Mouse (Mus musculus) MEL (cell line): ENCODE measurements around the gene Gamt. TPM values are rescaled to one million over a fixed set of nuclear protein-coding genes. Genes with fewer than 3 reads are reported as not detected.

Experiments
- DNase-seq: peaks from one replicate; pipeline ENCODE4 v3.0.0; 2011; ENCODE audit warnings: low read depth, low spot score
- H3K27ac ChIP-seq: 2 replicates; pipeline ENCODE4 v1.5.1; 2012; ENCODE audit warnings: low read depth, mild to moderate bottlenecking, control low read depth, low read length, moderate library complexity; ENCODE audit not compliant: control insufficient read depth
- H3K27me3 ChIP-seq, 2 experiments: fragments of 150-350 bp in 1 of 2; sonication (generic) in 1 of 2; 2 replicates each; pipeline ENCODE4 v1.6.1; 2012; ENCODE audit warnings: low read length in 2 of 2, mild to moderate bottlenecking in 2 of 2, improper control_type of control experiment in 1 of 2, moderate library complexity in 1 of 2; ENCODE audit not compliant: insufficient read depth in 2 of 2, control insufficient read depth in 1 of 2
- H3K36me3 ChIP-seq, 2 experiments: 2 replicates each; pipeline ENCODE4 v1.6.1; 2012 to 2014; ENCODE audit warnings: low read length in 2 of 2, improper control_type of control experiment in 1 of 2, inconsistent platforms in 1 of 2, mild to moderate bottlenecking in 1 of 2; ENCODE audit not compliant: insufficient read depth in 2 of 2, control insufficient read depth in 1 of 2
- H3K4me1 ChIP-seq, 2 experiments: fragments of 150-350 bp in 1 of 2; sonication (generic) in 1 of 2; 2 replicates each; pipeline ENCODE4 v1.6.1; 2012; ENCODE audit warnings: low read length in 2 of 2, improper control_type of control experiment in 1 of 2, mild to moderate bottlenecking in 1 of 2; ENCODE audit not compliant: insufficient read depth in 2 of 2, control insufficient read depth in 1 of 2
- H3K4me3 ChIP-seq, 2 experiments: fragments of 150-350 bp in 1 of 2; sonication (generic) in 1 of 2; 2 replicates each; pipeline ENCODE4 v1.5.1; 2012; ENCODE audit warnings: low read depth in 2 of 2, low read length in 2 of 2, mild to moderate bottlenecking in 2 of 2, moderate library complexity in 2 of 2, control low read depth in 1 of 2, improper control_type of control experiment in 1 of 2; ENCODE audit not compliant: control insufficient read depth in 1 of 2, insufficient read depth in 1 of 2
- H3K79me2 ChIP-seq: 2 replicates; pipeline ENCODE4 v1.6.1; 2012; ENCODE audit warnings: mild to moderate bottlenecking, low read length, moderate library complexity; ENCODE audit not compliant: control insufficient read depth, poor library complexity, insufficient read depth
- H3K9ac ChIP-seq: 2 replicates; pipeline ENCODE4 v1.6.1; 2012; ENCODE audit warnings: low read depth, mild to moderate bottlenecking, control low read depth, low read length, moderate library complexity; ENCODE audit not compliant: control insufficient read depth, poor library complexity, severe bottlenecking
- H3K9me3 ChIP-seq: fragments of 150-350 bp; sonication (generic); replicated peaks from 2 replicates; pipeline ENCODE4 v1.6.1; 2012; ENCODE audit warnings: mild to moderate bottlenecking, low read length, improper control_type of control experiment, moderate library complexity; ENCODE audit not compliant: insufficient read depth
- CHD1 ChIP-seq: IDR thresholded peaks from 2 replicates; pipeline ENCODE4 v1.6.1; 2012; ENCODE audit warnings: low read depth, mild to moderate bottlenecking, inconsistent platforms, low read length, improper control_type of control experiment
- CHD2 ChIP-seq: IDR thresholded peaks from 2 replicates; pipeline ENCODE4 v1.6.1; 2011; ENCODE audit warnings: low read length, improper control_type of control experiment
- CTCF ChIP-seq, 3 experiments: IDR thresholded peaks in 2 of 3; conservative IDR thresholded peaks in 1 of 3; 2 replicates each; pipeline ENCODE4 v1.5.1; 2011 to 2012; ENCODE audit warnings: low read length in 3 of 3, low read depth in 2 of 3, mild to moderate bottlenecking in 2 of 3, improper control_type of control experiment in 1 of 3, inconsistent platforms in 1 of 3, mixed read lengths in 1 of 3, moderate library complexity in 1 of 3; ENCODE audit not compliant: control insufficient read depth in 1 of 3, insufficient read depth in 1 of 3, poor library complexity in 1 of 3, severe bottlenecking in 1 of 3
- E2F4 ChIP-seq: IDR thresholded peaks from 2 replicates; pipeline ENCODE4 v1.6.1; 2011; ENCODE audit warnings: low read depth, low read length, improper control_type of control experiment, borderline replicate concordance
- ETS1 ChIP-seq: IDR thresholded peaks from 2 replicates; pipeline ENCODE4 v1.6.1; 2012; ENCODE audit warnings: low read depth, mild to moderate bottlenecking, inconsistent platforms, low read length, improper control_type of control experiment, moderate library complexity
- GATA1 ChIP-seq: IDR thresholded peaks from 2 replicates; pipeline ENCODE4 v1.6.1; 2011; ENCODE audit warnings: low read depth, low read length, improper control_type of control experiment
- HCFC1 ChIP-seq: IDR thresholded peaks from 2 replicates; pipeline ENCODE4 v1.6.1; 2012; ENCODE audit warnings: low read depth, mild to moderate bottlenecking, inconsistent platforms, low read length, improper control_type of control experiment, moderate library complexity
- MAFK ChIP-seq: IDR thresholded peaks from 2 replicates; pipeline ENCODE4 v1.6.1; 2011; ENCODE audit warnings: low read depth, mild to moderate bottlenecking, low read length, improper control_type of control experiment, borderline replicate concordance
- MXI1 ChIP-seq: IDR thresholded peaks from 2 replicates; pipeline ENCODE4 v1.6.1; 2011; ENCODE audit warnings: mild to moderate bottlenecking, low read depth, low read length, improper control_type of control experiment
- MYC ChIP-seq: IDR thresholded peaks from 2 replicates; pipeline ENCODE4 v1.6.1; 2011; ENCODE audit warnings: low read depth, mild to moderate bottlenecking, low read length, improper control_type of control experiment, moderate library complexity
- NRF1 ChIP-seq: IDR thresholded peaks from 2 replicates; pipeline ENCODE4 v1.6.1; 2014; ENCODE audit warnings: low read depth, mild to moderate bottlenecking, inconsistent platforms, low read length, improper control_type of control experiment, moderate library complexity; ENCODE audit not compliant: poor library complexity, insufficient read depth, severe bottlenecking
- RAD21 ChIP-seq: IDR thresholded peaks from 2 replicates; pipeline ENCODE4 v1.6.1; 2011; ENCODE audit warnings: mild to moderate bottlenecking, low read depth, low read length, improper control_type of control experiment
- RCOR1 ChIP-seq: IDR thresholded peaks from 2 replicates; pipeline ENCODE4 v1.6.1; 2012; ENCODE audit warnings: low read depth, mild to moderate bottlenecking, inconsistent platforms, low read length, improper control_type of control experiment
- SIN3A ChIP-seq: IDR thresholded peaks from 2 replicates; pipeline ENCODE4 v1.6.1; 2012; ENCODE audit warnings: low read length, improper control_type of control experiment, inconsistent platforms
- SMC3 ChIP-seq: IDR thresholded peaks from 2 replicates; pipeline ENCODE4 v1.6.1; 2011; ENCODE audit warnings: low read depth, low read length, improper control_type of control experiment
- TCF12 ChIP-seq: IDR thresholded peaks from 2 replicates; pipeline ENCODE4 v1.6.1; 2014; ENCODE audit warnings: low read depth, mild to moderate bottlenecking, inconsistent platforms, low read length, improper control_type of control experiment, moderate library complexity
- USF1 ChIP-seq: IDR thresholded peaks from 2 replicates; pipeline ENCODE4 v1.6.1; 2014; ENCODE audit warnings: low read depth, mild to moderate bottlenecking, inconsistent platforms, low read length, improper control_type of control experiment, moderate library complexity
- USF2 ChIP-seq, 2 experiments: IDR thresholded peaks; 2 replicates each; pipeline ENCODE4 v1.6.1; 2011 to 2012; ENCODE audit warnings: improper control_type of control experiment in 2 of 2, low read length in 2 of 2, borderline replicate concordance in 1 of 2, inconsistent platforms in 1 of 2, low read depth in 1 of 2, mild to moderate bottlenecking in 1 of 2; ENCODE audit not compliant: insufficient read depth in 1 of 2
- ZC3H11A ChIP-seq: IDR thresholded peaks from 2 replicates; pipeline ENCODE4 v1.6.1; 2012; ENCODE audit warnings: low read depth, mild to moderate bottlenecking, inconsistent platforms, low read length, improper control_type of control experiment
- ZNF384 ChIP-seq: IDR thresholded peaks from 2 replicates; pipeline ENCODE4 v1.6.1; 2012; ENCODE audit warnings: low read depth, mild to moderate bottlenecking, inconsistent platforms, low read length, improper control_type of control experiment
- polyA plus RNA-seq, 2 experiments: library from polyadenylated mRNA; stranded (reverse) in 1 of 2; unstranded in 1 of 2; fragments of >175 nt in 1 of 2; fragments of >200 nt in 1 of 2; gene quantifications; 2 replicates each; pipeline versions ENCODE4 v1.2.1 to v1.2.4; 2012; ENCODE audit warnings: low replicate concordance in 2 of 2, low read depth in 1 of 2; ENCODE audit not compliant: insufficient read length in 2 of 2, insufficient read depth in 1 of 2, missing spikeins in 1 of 2
- total RNA-seq: library from RNA; depleted of rRNA; stranded (reverse); fragments of 300-350 nt; gene quantifications from 2 replicates; pipeline ENCODE4 v1.2.3, GENCODE M21; 2012

Gamt gene
- total and polyA plus RNA-seq, 3 experiments: 6.0 to 8.4 TPM; not detected in 1

GRCm38 (mm10) chr10:80247849-80248248 lies 13.0 kb downstream of the Gamt start (continued):
- TF ChIP-seq CTCF (IDR thresholded peaks at IDR 0.05 in 2 of 3, conservative IDR thresholded peaks at IDR 0.05 in 1 of 3; ENCODE audit: control insufficient read depth in 1 of 3, insufficient read depth in 1 of 3, low read depth in 2 of 3, low read length in 3 of 3, poor library complexity in 1 of 3, severe bottlenecking in 1 of 3) (peak; percentile 37 to 77 (median 48)), TCF12 (0 out of 2 replicates have a peak, but pooled peaks have one; percentile 7), ZNF384 (no peak), CHD2 (no peak), RCOR1 (no peak), ETS1 (no peak), MAFK (no peak), RAD21 (peak; percentile 75), GATA1 (peak; percentile 16; the same call in 1 of the 2 replicates), SIN3A (peak; percentile 67; the same call in 1 of the 2 replicates), CHD1 (no peak), NRF1 (no peak), E2F4 (no peak)

GRCm38 (mm10) chr10:80245600-80245999 lies 15.2 kb downstream of the Gamt start:
- Histone ChIP-seq H3K36me3 (peaks cover 0 to 3% of the 10 kb centered on the region in 2 experiments; a peak in 2 of 4 replicates), H3K9ac (peak overlapping the region; percentile 7), H3K4me3 (no peak overlapping the region), H3K4me1 (peaks cover 0 to 6% of the 10 kb centered on the region in 2 experiments; a peak in 2 of 4 replicates), H3K79me2 (peaks cover 14% of the 10 kb centered on the region), H3K9me3 (no peaks in the 10 kb centered on the region), H3K27ac (no peak overlapping the region), H3K27me3 (no peaks in the 10 kb centered on the region)
- TF ChIP-seq HCFC1 (no peak), CTCF (IDR thresholded peaks at IDR 0.05 in 2 of 3, conservative IDR thresholded peaks at IDR 0.05 in 1 of 3; ENCODE audit: control insufficient read depth in 1 of 3, insufficient read depth in 1 of 3, low read depth in 2 of 3, low read length in 3 of 3, poor library complexity in 1 of 3, severe bottlenecking in 1 of 3) (peak; percentile 70 to 95 (median 90)), MXI1 (0 out of 2 replicates have a peak, but pooled peaks have one; percentile 45), SMC3 (peak; percentile 90), USF1 (no peak), RAD21 (peak; percentile 83), GATA1 (peak; percentile 56), MYC (peak; percentile 56; the same call in 1 of the 2 replicates), USF2 (IDR thresholded peaks at IDR 0.05; ENCODE audit: borderline replicate concordance in 1 of 2, insufficient read depth in 1 of 2, low read depth in 1 of 2, low read length in 2 of 2) (no peak), SIN3A (peak; percentile 51; the same call in 1 of the 2 replicates), ZC3H11A (peak; percentile 49)
- peak; percentile 91 for DNase-seq
